ENCODE assay signal across 11 mouse cellular contexts in genomic region chr10:71028996-71029395, GRCm38 (mm10).
DNase-seq lines count a peak whose midpoint lies in the region; ATAC-seq and TF ChIP-seq lines count a peak whose summit lies in the region.
"Had no signal": no experiment of that assay in that cellular context is flagged by ENCODE, and none has a peak within 500 bp of the region (broad histone marks: within the 10 kb centered on the region; RNA-seq: fewer than 3 reads in every experiment).

No protein-coding gene starts in this region.

- no peak for TF ChIP-seq CTCF in hindbrain, postnatal 0 days (IDR thresholded peaks at IDR 0.05; ENCODE audit: low read depth)
- TF ChIP-seq CTCF in lung, postnatal 0 days (IDR thresholded peaks at IDR 0.05), result no peak

- no peak for DNase-seq in hindbrain, postnatal 0 days (ENCODE audit: low spot score)
- DNase-seq in cerebellum, adult 11-12 months, result peak; percentile 3
- DNase-seq in cerebellum, postnatal 14 days, result peak; percentile 73 to 81
- DNase-seq in lung, postnatal 0 days (ENCODE audit: low spot score), result peak; percentile 15
- no peak for DNase-seq in layer of hippocampus, postnatal 25 days (ENCODE audit: extremely low spot score in 1 of 2, low spot score in 1 of 2)
- no peak for DNase-seq in urinary bladder, adult 18-20 months (ENCODE audit: low spot score in 2 of 2)

- no peak for TF ChIP-seq EP300 in lung, postnatal 0 days (IDR thresholded peaks at IDR 0.05)

- no peaks in the 10 kb centered on the region for H3K27me3 ChIP-seq in hindbrain, postnatal 0 days (ENCODE audit: insufficient read depth, low read length)
- H3K27me3 ChIP-seq in hindbrain, embryonic 16.5 days (replicated peaks; ENCODE audit: control insufficient read depth, insufficient read depth, low read length), result no peaks in the 10 kb centered on the region
- no peaks in the 10 kb centered on the region for H3K27me3 ChIP-seq in lung, postnatal 0 days (replicated peaks; ENCODE audit: insufficient read depth, low read length)
- H3K27me3 ChIP-seq: hindbrain, embryonic 12.5 days; midbrain, embryonic 13.5 days had no signal

- H3K4me3 ChIP-seq in hindbrain, postnatal 0 days (ENCODE audit: low read length), result no peak overlapping the region
- H3K4me3 ChIP-seq in hindbrain, embryonic 16.5 days (ENCODE audit: low read length), result no peak overlapping the region
- H3K4me3 ChIP-seq in lung, postnatal 0 days (ENCODE audit: low read depth, low read length), result no peak overlapping the region
- H3K4me3 ChIP-seq: hindbrain, embryonic 12.5 days; midbrain, embryonic 13.5 days had no signal

- peaks cover 8% of the 10 kb centered on the region; the same call in 1 of the 2 replicates for H3K4me1 ChIP-seq in hindbrain, postnatal 0 days (ENCODE audit: insufficient read depth, low read length)
- no peaks in the 10 kb centered on the region for H3K4me1 ChIP-seq in hindbrain, embryonic 16.5 days (ENCODE audit: control insufficient read depth, insufficient read depth, low read depth, low read length)
- H3K4me1 ChIP-seq in lung, postnatal 0 days (ENCODE audit: insufficient read depth, low read depth, low read length), result peaks cover 9% of the 10 kb centered on the region; the same call in 1 of the 2 replicates
- H3K4me1 ChIP-seq: hindbrain, embryonic 12.5 days had no signal

- no peaks in the 10 kb centered on the region for H3K9me3 ChIP-seq in hindbrain, postnatal 0 days (ENCODE audit: low read length)
- no peaks in the 10 kb centered on the region for H3K9me3 ChIP-seq in hindbrain, embryonic 16.5 days (ENCODE audit: control insufficient read depth, low read length)
- H3K9me3 ChIP-seq in lung, postnatal 0 days (ENCODE audit: low read length), result no peaks in the 10 kb centered on the region
- H3K9me3 ChIP-seq: hindbrain, embryonic 12.5 days; midbrain, embryonic 13.5 days had no signal

- no peak overlapping the region for H3K4me2 ChIP-seq in hindbrain, postnatal 0 days (ENCODE audit: low read depth, low read length)
- H3K4me2 ChIP-seq in hindbrain, embryonic 16.5 days (ENCODE audit: low read length), result no peak overlapping the region
- H3K4me2 ChIP-seq in lung, postnatal 0 days (replicated peaks; ENCODE audit: low read depth, low read length), result 0 out of 2 replicates have a peak overlapping the region, but pooled peaks have one; percentile 32
- H3K4me2 ChIP-seq: hindbrain, embryonic 12.5 days; liver, embryonic 11.5 days; midbrain, embryonic 13.5 days had no signal

- 36% methylated on average over 4 of the region's 4 CpGs for WGBS in hindbrain, postnatal 0 days
- WGBS in hindbrain, embryonic 16.5 days, result 71% methylated on average over 4 of the region's 4 CpGs
- WGBS in lung, postnatal 0 days, result 60% methylated on average over 4 of the region's 4 CpGs

- H3K36me3 ChIP-seq in hindbrain, postnatal 0 days (ENCODE audit: insufficient read depth, low read length), result no peaks in the 10 kb centered on the region
- no peaks in the 10 kb centered on the region for H3K36me3 ChIP-seq in hindbrain, embryonic 16.5 days (ENCODE audit: control insufficient read depth, insufficient read depth, low read length)
- no peaks in the 10 kb centered on the region for H3K36me3 ChIP-seq in lung, postnatal 0 days (ENCODE audit: insufficient read depth, low read length)
- H3K36me3 ChIP-seq: hindbrain, embryonic 12.5 days; midbrain, embryonic 13.5 days had no signal

- 0 out of 2 replicates have a peak overlapping the region, but pooled peaks have one; percentile 11 for H3K27ac ChIP-seq in hindbrain, postnatal 0 days
- no peak overlapping the region for H3K27ac ChIP-seq in hindbrain, embryonic 16.5 days (ENCODE audit: low read depth, low read length)
- H3K27ac ChIP-seq in lung, postnatal 0 days (ENCODE audit: low read length), result no peak overlapping the region
- H3K27ac ChIP-seq: hindbrain, embryonic 12.5 days; midbrain, embryonic 13.5 days had no signal

- H3K9ac ChIP-seq in hindbrain, postnatal 0 days (replicated peaks; ENCODE audit: low read length), result no peak overlapping the region
- H3K9ac ChIP-seq in hindbrain, embryonic 16.5 days (ENCODE audit: low read depth, low read length), result no peak overlapping the region
- no peak overlapping the region for H3K9ac ChIP-seq in lung, postnatal 0 days (replicated peaks; ENCODE audit: low read depth)
- H3K9ac ChIP-seq: hindbrain, embryonic 12.5 days; midbrain, embryonic 13.5 days had no signal

- no peak for ATAC-seq in hindbrain, postnatal 0 days
- no peak for ATAC-seq in hindbrain, embryonic 16.5 days
- peak; percentile 39 for ATAC-seq in lung, postnatal 0 days
- no peak for ATAC-seq in megakaryocyte, adult 5-6 weeks (ENCODE audit: poor library complexity, severe bottlenecking)
- ATAC-seq: midbrain, embryonic 13.5 days had no signal

Comparison
In these comparisons a context has a peak if more than half of its experiments do, and no peak if none do; other contexts are left out.
1. DNase-seq: peak in cerebellum, adult 11-12 months (single experiment), cerebellum, postnatal 14 days (2 of 2) and lung, postnatal 0 days (single experiment); none in hindbrain, postnatal 0 days (single experiment), layer of hippocampus, postnatal 25 days (0 of 2) and urinary bladder, adult 18-20 months (0 of 2).